Mouse (Mus musculus) G1E (cell line): ENCODE results near the gene Irf5. TPM values are rescaled to one million over a fixed set of nuclear protein-coding genes. Genes with fewer than 3 reads are reported as not detected.

Source experiments
- ATAC-seq: 2 replicates; pipeline ENCODE4 v1.8.0; 2016; ENCODE audit warnings: mild to moderate bottlenecking; ENCODE audit not compliant: insufficient number of reproducible peaks, poor library complexity, low FRiP score, severe bottlenecking; ENCODE audit errors: extremely low read depth
- DNase-seq: peaks from one replicate; pipeline ENCODE4 v3.0.0; 2012; ENCODE audit warnings: low spot score
- H3K27me3 ChIP-seq: 2 replicates; pipeline ENCODE4 v1.6.1; 2012; ENCODE audit warnings: mild to moderate bottlenecking, low read length, inconsistent platforms; ENCODE audit not compliant: insufficient read depth
- H3K36me3 ChIP-seq: replicated peaks from 2 replicates; pipeline ENCODE3; 2012; ENCODE audit warnings: mild to moderate bottlenecking, inconsistent platforms
- H3K4me1 ChIP-seq: 2 replicates; pipeline ENCODE4 v1.6.1; 2012; ENCODE audit warnings: low read depth, low read length, inconsistent platforms, mixed read lengths; ENCODE audit not compliant: insufficient read depth
- H3K4me3 ChIP-seq: 2 replicates; pipeline ENCODE4 v1.5.1; 2012; ENCODE audit warnings: low read depth, mild to moderate bottlenecking, inconsistent platforms, low read length, moderate library complexity, mixed read lengths
- H3K9me3 ChIP-seq: replicated peaks from 2 replicates; pipeline ENCODE4 v1.6.1; 2012; ENCODE audit warnings: inconsistent platforms
- CTCF ChIP-seq: IDR thresholded peaks from 2 replicates; pipeline ENCODE4 v1.5.1; 2012; ENCODE audit warnings: low read depth, low read length, inconsistent platforms, mixed read lengths
- GATA1 ChIP-seq: IDR thresholded peaks from 2 replicates; pipeline ENCODE4 v1.6.1; 2012; ENCODE audit warnings: borderline replicate concordance, low read length, inconsistent platforms, mixed read lengths
- GATA2 ChIP-seq: IDR thresholded peaks from 2 replicates; pipeline ENCODE4 v1.6.1; 2012; ENCODE audit warnings: low read depth, low read length, inconsistent platforms, borderline replicate concordance
- POLR2AphosphoS5 ChIP-seq: IDR thresholded peaks from 2 replicates; pipeline ENCODE4 v1.6.1; 2012; ENCODE audit warnings: low read depth, low read length, inconsistent platforms; ENCODE audit not compliant: insufficient replicate concordance
- TAL1 ChIP-seq: conservative IDR thresholded peaks from 2 replicates; pipeline ENCODE4 v1.6.1; 2012; ENCODE audit warnings: low read depth, low read length, inconsistent platforms, mixed read lengths
- polyA plus RNA-seq: library from polyadenylated mRNA; stranded (reverse); fragments of >175 nt; gene quantifications from 2 replicates; pipeline ENCODE4 v1.2.3, GENCODE M21; 2012
- total RNA-seq, 2 experiments: library from RNA; stranded (forward) in 1 of 2; stranded (reverse) in 1 of 2; fragments of 200-1000 nt in 1 of 2; fragments of >200 nt in 1 of 2; fragmentation: Nextera tagmentation in 1 of 2; gene quantifications; 2 replicates each; pipeline ENCODE4 v1.2.3; 2014 to 2017

The Irf5 gene
- total and polyA plus RNA-seq, 3 experiments: 3.8 to 12.2 (median 6.4) TPM

GRCm38 (mm10) chr6:29509086-29509485 is 17.3 kb upstream of the Irf5 start:
- Histone ChIP-seq H3K4me3 (no peak overlapping the region), H3K36me3 (no peaks in the 10 kb centered on the region), H3K9me3 (no peaks in the 10 kb centered on the region), H3K4me1 (peaks cover 11% of the 10 kb centered on the region), H3K27me3 (peaks cover 61% of the 10 kb centered on the region)
- no peak for TF ChIP-seq POLR2AphosphoS5
- TF ChIP-seq CTCF: no peak
- TF ChIP-seq GATA1: no peak
- TF ChIP-seq GATA2: no peak
- no peak for TF ChIP-seq TAL1
- DNase-seq (no peak), ATAC-seq (no peak)

GRCm38 (mm10) chr6:29513284-29513683 is 13.1 kb upstream of the Irf5 start:
- Histone ChIP-seq H3K4me1 (peaks cover 11% of the 10 kb centered on the region), H3K36me3 (no peaks in the 10 kb centered on the region), H3K4me3 (no peak overlapping the region), H3K9me3 (no peaks in the 10 kb centered on the region), H3K27me3 (peaks cover 53% of the 10 kb centered on the region)
- no peak for ATAC-seq
- no peak for TF ChIP-seq GATA2
- TF ChIP-seq POLR2AphosphoS5: no peak
- no peak for TF ChIP-seq GATA1
- TF ChIP-seq TAL1: no peak
- TF ChIP-seq CTCF: no peak
- no peak for DNase-seq

GRCm38 (mm10) chr6:29517139-29517538 is 9.3 kb upstream of the Irf5 start:
- peak; percentile 59 for DNase-seq
- no peak for ATAC-seq
- Histone ChIP-seq H3K9me3 (peaks cover 4% of the 10 kb centered on the region; the same call in 1 of the 2 replicates), H3K4me1 (peaks cover 11% of the 10 kb centered on the region), H3K4me3 (no peak overlapping the region), H3K36me3 (no peaks in the 10 kb centered on the region), H3K27me3 (peaks cover 45% of the 10 kb centered on the region)
- TF ChIP-seq TAL1 (no peak), GATA1 (no peak), CTCF (peak; percentile 75)

- H3K4me1 ChIP-seq: peaks cover 30% of the 10 kb centered on the region
- no peak for DNase-seq
- no peak overlapping the region for H3K4me3 ChIP-seq
- H3K9me3 ChIP-seq: peaks cover 6% of the 10 kb centered on the region
- no peak for ATAC-seq
- H3K36me3 ChIP-seq: no peaks in the 10 kb centered on the region
- TF ChIP-seq POLR2AphosphoS5 (no peak), CTCF (no peak), GATA2 (no peak), GATA1 (no peak), TAL1 (no peak)
- peaks cover 62% of the 10 kb centered on the region for H3K27me3 ChIP-seq
Measured at GRCm38 (mm10) chr6:29522626-29523300, 3.7 kb upstream of the Irf5 start.

- Histone ChIP-seq H3K4me1 (peaks cover 36% of the 10 kb centered on the region), H3K4me3 (no peak overlapping the region), H3K27me3 (peaks cover 64% of the 10 kb centered on the region), H3K36me3 (no peaks in the 10 kb centered on the region), H3K9me3 (peaks cover 6% of the 10 kb centered on the region)
- TF ChIP-seq GATA1 (no peak), GATA2 (no peak), TAL1 (no peak), POLR2AphosphoS5 (no peak), CTCF (no peak)
- DNase-seq: no peak
- ATAC-seq: no peak
Measured at GRCm38 (mm10) chr6:29523301-29524033, 3.0 kb upstream of the Irf5 start.

- H3K9me3 ChIP-seq: peaks cover 6% of the 10 kb centered on the region
- H3K36me3 ChIP-seq: no peaks in the 10 kb centered on the region
- peaks cover 67% of the 10 kb centered on the region for H3K27me3 ChIP-seq
- no peak overlapping the region for H3K4me3 ChIP-seq
- DNase-seq: no peak
- no peak for ATAC-seq
- H3K4me1 ChIP-seq: peaks cover 42% of the 10 kb centered on the region
- TF ChIP-seq TAL1 (no peak), CTCF (no peak), POLR2AphosphoS5 (no peak), GATA1 (no peak), GATA2 (no peak)
Measured at GRCm38 (mm10) chr6:29524034-29524489, 2.4 kb upstream of the Irf5 start.
